In genomic region chr3:65767202-65767862, GRCm38 (mm10) we compare ENCODE assay signal across 16 mouse cellular contexts.
DNase-seq lines count a peak whose midpoint lies in the region; ATAC-seq and TF ChIP-seq lines count a peak whose summit lies in the region.
"Had no signal": no experiment of that assay in that cellular context is flagged by ENCODE, and none has a peak within 500 bp of the region (broad histone marks: within the 10 kb centered on the region; RNA-seq: fewer than 3 reads in every experiment).

No protein-coding gene starts in this region.

- no peaks in the 10 kb centered on the region for H3K36me3 ChIP-seq in forebrain, embryonic 16.5 days (ENCODE audit: control insufficient read depth, insufficient read depth)
- H3K36me3 ChIP-seq in midbrain, embryonic 13.5 days = no peaks in the 10 kb centered on the region
- no peaks in the 10 kb centered on the region for H3K36me3 ChIP-seq in intestine, embryonic 15.5 days
- H3K36me3 ChIP-seq: heart, embryonic 13.5 days; hindbrain, embryonic 15.5 days had no signal

- H3K9ac ChIP-seq in forebrain, embryonic 16.5 days (replicated peaks; ENCODE audit: low read depth, low read length) = no peak overlapping the region
- H3K9ac ChIP-seq in midbrain, embryonic 13.5 days (replicated peaks) = no peak overlapping the region
- no peak overlapping the region for H3K9ac ChIP-seq in intestine, embryonic 15.5 days
- H3K9ac ChIP-seq: heart, embryonic 13.5 days; hindbrain, embryonic 15.5 days had no signal

- no peak overlapping the region for H3K4me2 ChIP-seq in forebrain, embryonic 16.5 days (ENCODE audit: low read length)
- H3K4me2 ChIP-seq in midbrain, embryonic 13.5 days (replicated peaks) = no peak overlapping the region
- no peak overlapping the region for H3K4me2 ChIP-seq in intestine, embryonic 15.5 days (replicated peaks)
- H3K4me2 ChIP-seq: heart, embryonic 13.5 days; hindbrain, embryonic 15.5 days; liver, embryonic 11.5 days had no signal

- 10% methylated on average over 6 of the region's 6 CpGs for WGBS in forebrain, embryonic 16.5 days
- 10% methylated on average over 6 of the region's 6 CpGs for WGBS in midbrain, embryonic 13.5 days
- 74% methylated on average over 6 of the region's 6 CpGs for WGBS in intestine, embryonic 15.5 days

- no peaks in the 10 kb centered on the region for H3K9me3 ChIP-seq in forebrain, embryonic 16.5 days (ENCODE audit: control insufficient read depth, low read length)
- H3K9me3 ChIP-seq in midbrain, embryonic 13.5 days = no peaks in the 10 kb centered on the region
- H3K9me3 ChIP-seq in intestine, embryonic 15.5 days = no peaks in the 10 kb centered on the region
- H3K9me3 ChIP-seq: heart, embryonic 13.5 days; hindbrain, embryonic 15.5 days had no signal

- no peak overlapping the region for H3K27ac ChIP-seq in gastrocnemius, adult 2 months
- H3K27ac ChIP-seq in forebrain, embryonic 16.5 days (ENCODE audit: low read length) = peak overlapping the region; percentile 84
- H3K27ac ChIP-seq in midbrain, embryonic 13.5 days = peak overlapping the region; percentile 42; the same call in 1 of the 2 replicates
- no peak overlapping the region for H3K27ac ChIP-seq in intestine, embryonic 15.5 days
- H3K27ac ChIP-seq: heart, embryonic 13.5 days; hindbrain, embryonic 15.5 days; stomach, postnatal 0 days had no signal

- H3K4me1 ChIP-seq in forebrain, embryonic 16.5 days (replicated peaks; ENCODE audit: control insufficient read depth, insufficient read depth, low read length) = peaks cover 14% of the 10 kb centered on the region
- peaks cover 22% of the 10 kb centered on the region for H3K4me1 ChIP-seq in midbrain, embryonic 13.5 days (replicated peaks)
- H3K4me1 ChIP-seq in intestine, embryonic 15.5 days (replicated peaks) = no peaks in the 10 kb centered on the region

- peak; percentile 72 for ATAC-seq in forebrain, embryonic 16.5 days
- ATAC-seq in midbrain, embryonic 13.5 days = peak; percentile 82
- no peak for ATAC-seq in intestine, embryonic 15.5 days

- intact Hi-C loops in gastrocnemius, adult 2 months (cut with DNase I) = no loop called here

- TF ChIP-seq CTCF in gastrocnemius, adult 2 months (IDR thresholded peaks at IDR 0.05) = no peak

- DNase-seq in gastrocnemius, adult 18-20 months (ENCODE audit: low spot score) = peak; percentile 12
- no peak for DNase-seq in gastrocnemius, adult 2 months
- DNase-seq in brain, adult 2 months (ENCODE audit: low read depth, low spot score) = peak; percentile 25
- no peak for DNase-seq in left cerebral cortex, adult 9 months (ENCODE audit: low spot score in 2 of 2)
- no peak for DNase-seq in neural tube, embryonic 10.5 days (ENCODE audit: extremely low spot score, low spot score)
- DNase-seq: adrenal gland, postnatal 10 days; gastrocnemius, postnatal 10 days; lung, postnatal 14 days had no signal

- no peaks in the 10 kb centered on the region for H3K27me3 ChIP-seq in forebrain, embryonic 16.5 days (replicated peaks; ENCODE audit: control insufficient read depth, insufficient read depth, low read length)
- no peaks in the 10 kb centered on the region for H3K27me3 ChIP-seq in midbrain, embryonic 13.5 days
- H3K27me3 ChIP-seq in intestine, embryonic 15.5 days (replicated peaks) = no peaks in the 10 kb centered on the region
- H3K27me3 ChIP-seq: heart, embryonic 13.5 days; hindbrain, embryonic 15.5 days had no signal

- no peak overlapping the region for H3K4me3 ChIP-seq in gastrocnemius, adult 2 months
- H3K4me3 ChIP-seq in forebrain, embryonic 16.5 days (replicated peaks; ENCODE audit: low read length) = no peak overlapping the region
- no peak overlapping the region for H3K4me3 ChIP-seq in midbrain, embryonic 13.5 days (replicated peaks)
- no peak overlapping the region for H3K4me3 ChIP-seq in intestine, embryonic 15.5 days (replicated peaks)
- H3K4me3 ChIP-seq: erythroblast, embryonic 14.5 days; heart, embryonic 13.5 days; hindbrain, embryonic 15.5 days had no signal

Comparison
In these comparisons a context has a peak if more than half of its experiments do, and no peak if none do; other contexts are left out.
1. DNase-seq: peak in gastrocnemius, adult 18-20 months (single experiment) and brain, adult 2 months (single experiment); none in gastrocnemius, adult 2 months (single experiment), left cerebral cortex, adult 9 months (0 of 2) and neural tube, embryonic 10.5 days (single experiment).
2. H3K27ac ChIP-seq: peak in forebrain, embryonic 16.5 days (single experiment) and midbrain, embryonic 13.5 days (single experiment); none in gastrocnemius, adult 2 months (single experiment) and intestine, embryonic 15.5 days (single experiment).